Mouse (Mus musculus) forebrain, embryonic 15.5 days (tissue): ENCODE results near the gene Krtap5-2. TPM values are rescaled to one million over a fixed set of nuclear protein-coding genes. Genes with fewer than 3 reads are reported as not detected.

Experiments
- ATAC-seq: fragments of 200-750 bp; cut with Nextera tagmentation; replicated peaks from 2 replicates; pipeline ENCODE4 v1.8.0; 2017; ENCODE audit warnings: mild to moderate bottlenecking, moderate TSS enrichment, moderate library complexity
- H3K27ac ChIP-seq: fragments of 300-500 bp; sonication (generic); replicated peaks from 2 replicates; pipeline ENCODE4 v1.5.1; 2015; ENCODE audit warnings: mild to moderate bottlenecking, inconsistent platforms
- H3K27me3 ChIP-seq: fragments of 300-500 bp; sonication (generic); 2 replicates; pipeline ENCODE4 v1.6.1; 2015; ENCODE audit warnings: inconsistent platforms
- H3K36me3 ChIP-seq: fragments of 300-500 bp; sonication (generic); 2 replicates; pipeline ENCODE4 v1.6.1; 2015; ENCODE audit warnings: mild to moderate bottlenecking, inconsistent platforms
- H3K4me1 ChIP-seq: fragments of 300-500 bp; sonication (generic); 2 replicates; pipeline ENCODE4 v1.6.1; 2015; ENCODE audit warnings: inconsistent platforms
- H3K4me2 ChIP-seq: fragments of 300-500 bp; sonication (generic); replicated peaks from 2 replicates; pipeline ENCODE4 v1.6.1; 2015; ENCODE audit warnings: mild to moderate bottlenecking, inconsistent platforms
- H3K4me3 ChIP-seq: fragments of 300-500 bp; sonication (generic); 2 replicates; pipeline ENCODE4 v1.5.1; 2015; ENCODE audit warnings: mild to moderate bottlenecking, inconsistent platforms
- H3K9ac ChIP-seq: fragments of 300-500 bp; sonication (generic); replicated peaks from 2 replicates; pipeline ENCODE4 v1.6.1; 2015; ENCODE audit warnings: mild to moderate bottlenecking, inconsistent platforms
- H3K9me3 ChIP-seq: fragments of 300-500 bp; sonication (generic); 2 replicates; pipeline ENCODE4 v1.6.1; 2016; ENCODE audit warnings: inconsistent platforms
- WGBS: fragments of 180-500 bp; shearing (Covaris S2); methylation state at CpG from one replicate; pipeline ENCODE4 v1.1.7; 2015; ENCODE audit warnings: mixed read lengths; 5-methylcytosine and 5-hydroxymethylcytosine counted together
- polyA plus RNA-seq: library from polyadenylated mRNA; unstranded; fragments of >200 nt; fragmentation: Nextera tagmentation; extraction: Ambion mirVana; gene quantifications from 2 replicates; pipeline ENCODE4 v1.2.1, GENCODE M21; 2015

Gene Krtap5-2
- polyA plus RNA-seq, 1 experiment from 2014 or later: not detected

DNA sequence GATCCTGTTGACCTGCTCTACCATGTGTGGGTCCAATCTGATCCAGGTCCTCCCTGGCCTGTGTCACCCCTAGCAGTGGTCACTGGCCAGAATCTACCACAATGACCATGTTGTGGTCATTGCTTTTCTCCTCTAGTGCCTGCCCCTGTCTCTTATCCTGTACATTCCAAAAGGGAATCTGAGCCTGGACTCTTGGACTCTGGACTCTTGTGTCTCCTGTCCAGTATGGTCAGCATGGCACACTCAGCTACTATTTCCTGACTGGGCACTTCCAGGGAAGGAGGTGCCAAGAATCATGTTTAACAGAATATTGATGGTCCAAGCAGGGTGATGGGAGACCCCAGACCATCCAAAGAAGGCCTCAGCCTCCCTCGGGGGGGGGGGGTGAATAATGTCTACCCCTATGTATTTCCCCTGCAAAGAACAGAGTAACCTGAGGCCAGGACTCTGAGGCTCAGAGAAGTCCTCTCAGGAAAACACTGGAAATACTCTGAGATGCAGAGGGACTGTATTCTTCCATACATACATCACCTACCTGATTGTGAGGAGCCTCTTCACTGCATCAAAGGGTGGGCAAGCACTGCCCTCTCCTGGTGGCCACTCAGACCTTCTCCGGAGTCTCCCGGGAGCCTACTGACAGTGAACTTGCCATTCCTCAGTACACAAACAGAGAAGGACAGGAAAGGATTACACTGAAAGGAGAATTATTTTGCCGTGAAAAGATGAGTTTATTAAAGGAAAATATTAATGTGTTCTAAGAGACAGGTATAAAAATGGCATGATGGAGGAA lies 41.4 kb downstream of the Krtap5-2 start:
- Histone ChIP-seq H3K27ac (no peak overlapping the region), H3K4me2 (no peak overlapping the region), H3K36me3 (no peaks in the 10 kb centered on the region), H3K4me1 (no peaks in the 10 kb centered on the region), H3K9ac (no peak overlapping the region), H3K27me3 (no peaks in the 10 kb centered on the region), H3K9me3 (no peaks in the 10 kb centered on the region), H3K4me3 (no peak overlapping the region)
- no peak for ATAC-seq
- WGBS: 65% methylated on average over 4 of the region's 4 CpGs

DNA sequence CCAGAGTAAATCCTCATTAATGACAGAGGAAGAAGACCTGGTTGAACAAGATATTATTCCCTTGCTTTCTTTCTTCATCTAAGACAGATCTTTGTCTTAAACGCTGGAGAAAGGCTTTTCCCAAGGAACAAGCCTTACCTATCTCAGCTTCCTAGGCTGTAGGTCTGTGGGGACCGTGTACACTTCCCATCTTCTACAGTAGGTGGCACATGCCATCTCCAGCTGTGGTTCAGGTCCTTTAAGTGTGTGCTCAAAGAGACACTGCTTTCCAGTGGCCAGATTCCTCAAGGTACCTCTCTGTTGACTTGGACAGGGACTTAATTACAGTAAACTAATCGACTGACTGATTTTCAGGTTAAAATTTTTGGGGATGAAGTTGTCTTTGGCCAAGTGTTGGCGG lies 47.0 kb downstream of the Krtap5-2 start:
- ATAC-seq: no peak
- H3K4me3 ChIP-seq: no peak overlapping the region
- no peaks in the 10 kb centered on the region for H3K36me3 ChIP-seq
- no peak overlapping the region for H3K27ac ChIP-seq
- WGBS: 65% methylated on average over 4 of the region's 4 CpGs
- no peaks in the 10 kb centered on the region for H3K4me1 ChIP-seq
- H3K9me3 ChIP-seq: no peaks in the 10 kb centered on the region
- no peak overlapping the region for H3K9ac ChIP-seq
- H3K27me3 ChIP-seq: no peaks in the 10 kb centered on the region
- no peak overlapping the region for H3K4me2 ChIP-seq

Other genes starting within 250 kb of the Krtap5-2 start
- 23.1 and 25.8 TPM in 2 replicates for gene Brsk2, start 226.3 kb downstream of the Krtap5-2 start, polyA plus RNA-seq
- 52.5 and 54.3 TPM in 2 replicates for gene Mob2, start 114.9 kb downstream of the Krtap5-2 start, polyA plus RNA-seq
- gene Dusp8, start 80.2 kb downstream of the Krtap5-2 start, polyA plus RNA-seq: 90.8 and 93.5 TPM in 2 replicates
- gene Gm45618, start 55.3 kb downstream of the Krtap5-2 start, polyA plus RNA-seq: 0.60 TPM in 1 of 2 replicates, not detected in the other
- not detected in 2 replicates for gene Gm39115, start 40.0 kb downstream of the Krtap5-2 start, polyA plus RNA-seq
- gene Gm45337, start 31.4 kb downstream of the Krtap5-2 start, polyA plus RNA-seq: not detected in 2 replicates
- not detected in 2 replicates for gene Gm29735, start 18.9 kb downstream of the Krtap5-2 start, polyA plus RNA-seq
- gene Gm4553, start 10.3 kb downstream of the Krtap5-2 start, polyA plus RNA-seq: not detected in 2 replicates
- gene Gm10153, start 14.4 kb upstream of the Krtap5-2 start, polyA plus RNA-seq: not detected in 2 replicates
- not detected in 2 replicates for gene Krtap5-3, start 25.4 kb upstream of the Krtap5-2 start, polyA plus RNA-seq
- gene Gm7579, start 35.9 kb upstream of the Krtap5-2 start, polyA plus RNA-seq: not detected in 2 replicates
- gene Krtap5-5, start 54.0 kb upstream of the Krtap5-2 start, polyA plus RNA-seq: not detected in 2 replicates
- not detected in 2 replicates for gene Gm40460, start 65.1 kb upstream of the Krtap5-2 start, polyA plus RNA-seq
- gene Gm2431, start 82.3 kb upstream of the Krtap5-2 start, polyA plus RNA-seq: not detected in 2 replicates
- not detected in 2 replicates for gene Gm4559, start 98.4 kb upstream of the Krtap5-2 start, polyA plus RNA-seq
- gene Krtap5-1, start 121.1 kb upstream of the Krtap5-2 start, polyA plus RNA-seq: not detected in 2 replicates
- not detected in 2 replicates for gene Krtap5-4, start 127.5 kb upstream of the Krtap5-2 start, polyA plus RNA-seq
- gene Ifitm10, start 197.7 kb upstream of the Krtap5-2 start, polyA plus RNA-seq: 2.4 and 3.1 TPM in 2 replicates
- gene Gm49369, start 206.7 kb upstream of the Krtap5-2 start, polyA plus RNA-seq: 1.0 and 3.0 TPM in 2 replicates
- 195 and 218 TPM in 2 replicates for gene Ctsd, start 212.0 kb upstream of the Krtap5-2 start, polyA plus RNA-seq